Mouse (Mus musculus): ENCODE results near the gene Nbr1.

DNA sequence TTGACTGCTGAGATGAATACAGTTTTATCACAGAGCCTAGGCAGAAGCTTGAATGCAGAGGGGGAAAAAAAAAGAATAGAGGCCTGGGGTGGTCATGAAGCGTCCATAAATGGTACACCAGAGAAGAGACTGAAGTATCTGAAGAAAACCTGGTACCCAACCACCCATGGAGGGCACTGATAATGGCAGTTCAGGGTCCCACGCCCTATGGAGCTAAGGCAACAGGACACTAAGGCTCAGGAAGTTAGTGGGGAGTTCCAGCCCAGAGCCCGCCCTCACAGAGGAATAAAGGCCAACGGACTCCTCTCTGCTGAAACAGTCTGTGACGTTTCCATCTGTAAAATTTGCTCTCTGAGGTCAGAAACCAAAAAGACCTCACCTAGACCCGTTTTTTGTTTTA lies 63.4 kb downstream of the Nbr1 start:
- no peak for TF ChIP-seq CTCF (IDR thresholded peaks at IDR 0.05)
- TF ChIP-seq EP300 (IDR thresholded peaks at IDR 0.05): no peak

Data from lung, postnatal 0 days (tissue).